Mouse (Mus musculus) heart, postnatal 0 days (tissue): Measurements from ENCODE around the gene Olfml2b.

Experiments
- CTCF ChIP-seq: IDR thresholded peaks from 2 replicates; pipeline ENCODE4 v1.5.1; 2016; ENCODE audit warnings: antibody characterized with exemption, control low read depth, low read depth
- EP300 ChIP-seq: IDR thresholded peaks from 2 replicates; pipeline ENCODE4 v1.6.1; 2016; ENCODE audit warnings: antibody characterized with exemption, low read depth

DNA sequence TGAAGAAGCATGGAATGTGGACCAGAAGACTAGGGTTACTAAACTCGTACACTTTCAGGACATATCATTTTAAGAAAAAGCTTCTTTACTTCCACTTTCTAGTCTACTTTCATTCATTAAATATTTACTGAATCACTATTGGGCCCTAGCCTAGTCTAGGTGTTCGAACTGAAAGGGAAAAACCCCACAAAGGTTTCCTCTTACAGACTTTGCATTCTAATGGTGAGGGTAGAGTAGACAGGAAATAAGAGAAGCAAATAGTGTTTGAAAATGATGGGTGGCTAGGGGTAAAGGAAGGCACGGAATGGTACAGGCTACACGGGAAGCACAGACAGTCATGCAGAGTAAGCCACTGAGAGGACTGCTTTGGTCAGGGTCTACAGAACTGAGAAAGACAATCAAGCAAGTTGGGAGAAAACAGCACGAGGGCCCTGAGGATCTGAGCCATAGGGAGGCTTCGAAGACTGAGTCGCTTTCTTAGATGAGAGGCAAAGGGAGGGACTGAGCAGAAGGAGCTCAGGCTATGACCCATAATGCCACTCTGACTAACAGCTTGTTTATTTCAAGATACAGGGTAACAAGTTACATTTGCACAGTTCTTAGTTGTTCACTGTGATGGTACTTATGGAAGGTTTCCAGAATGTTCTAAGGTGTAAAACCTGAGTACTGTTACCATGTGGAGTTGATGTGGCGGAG is 85.1 kb downstream of the Olfml2b start:
- TF ChIP-seq CTCF (no peak), EP300 (no peak)
